In genomic region chr9:60878630-60879029, GRCm38 (mm10) we compare ENCODE assay signal across 12 mouse cellular contexts.
"Had no signal": no experiment of that assay in that cellular context is flagged by ENCODE, and none has a peak within 500 bp of the region (broad histone marks: within the 10 kb centered on the region; RNA-seq: fewer than 3 reads in every experiment).

No protein-coding gene starts in this region.

- H3K4me3 ChIP-seq: limb, embryonic 15.5 days; liver, embryonic 12.5 days; myocyte; neural tube, embryonic 15.5 days had no signal

- H3K27me3 ChIP-seq: limb, embryonic 15.5 days; liver, embryonic 12.5 days; neural tube, embryonic 15.5 days had no signal

- H3K36me3 ChIP-seq: neural tube, embryonic 15.5 days had no signal

- H3K4me1 ChIP-seq: limb, embryonic 15.5 days; liver, embryonic 12.5 days had no signal

- H3K9me3 ChIP-seq: limb, embryonic 15.5 days; liver, embryonic 12.5 days; neural tube, embryonic 15.5 days had no signal

- H3K27ac ChIP-seq: limb, embryonic 15.5 days; liver, embryonic 12.5 days; neural tube, embryonic 15.5 days had no signal

- H3K4me2 ChIP-seq: limb, embryonic 15.5 days; liver, embryonic 12.5 days; lung, embryonic 14.5 days; neural tube, embryonic 15.5 days had no signal

- DNase-seq: kidney, adult 18-20 months; kidney, postnatal 10 days; layer of hippocampus, postnatal 36 days; lung, embryonic 14.5 days; lung, postnatal 4 days; right cerebral cortex, adult 18-20 months; right cerebral cortex, postnatal 25 days; thymus, postnatal 36 days had no signal

- H3K9ac ChIP-seq: limb, embryonic 15.5 days; liver, embryonic 12.5 days; lung, embryonic 14.5 days; neural tube, embryonic 15.5 days had no signal

- ATAC-seq: liver, embryonic 12.5 days had no signal
